Mouse (Mus musculus): ENCODE data around the gene Itgal.

GRCm38 (mm10) chr7:127276519-127276961 lies 19.5 kb upstream of the Itgal start:
- TF ChIP-seq GATA1 (IDR thresholded peaks at IDR 0.05; ENCODE audit: low read length) (no peak), TAL1 (IDR thresholded peaks at IDR 0.05; ENCODE audit: low read length) (no peak)

Measured in erythroblast, embryonic 14.5 days (primary cell).